ENCODE assay signal across 7 mouse cellular contexts in genomic region chr9:114731011-114731755, GRCm38 (mm10). TPM values are rescaled to one million over a fixed set of nuclear protein-coding genes. Genes with fewer than 3 reads are reported as not detected.
A peak's percentile ranks its signal among the peaks of the same experiment; 100 is the strongest.
DNase-seq lines count a peak whose midpoint lies in the region; ATAC-seq and TF ChIP-seq lines count a peak whose summit lies in the region.

Cmtm6 (plus strand) TSS chr9:114731116.

- peak within 1 kb of the TSS; percentile 90 for H3K27ac ChIP-seq in embryonic facial prominence, embryonic 10.5 days (replicated peaks)
- peak within 1 kb of the TSS; percentile 92 for H3K27ac ChIP-seq in intestine, postnatal 0 days (ENCODE audit: low read depth, low read length)
- peak within 1 kb of the TSS; percentile 79 for H3K27ac ChIP-seq in midbrain, embryonic 12.5 days (replicated peaks)
- H3K27ac ChIP-seq in small intestine, adult 2 months (ENCODE audit: insufficient read depth, low read depth, low read length): peak within 1 kb of the TSS; percentile 96

- peak; percentile 82 for ATAC-seq in intestine, postnatal 0 days
- ATAC-seq in midbrain, embryonic 12.5 days (ENCODE audit: low FRiP score, low read depth): peak; percentile 91

- intact Hi-C loops in left cerebral cortex, postnatal 4 days (cut with DNase I): no loop called here

- no peaks in the 10 kb centered on the region; the same call in 1 of the 2 replicates for H3K36me3 ChIP-seq in embryonic facial prominence, embryonic 10.5 days (replicated peaks)
- H3K36me3 ChIP-seq in intestine, postnatal 0 days (ENCODE audit: control insufficient read depth, insufficient read depth): 0 out of 2 replicates have a peak, but pooled peaks cover 4% of the 10 kb centered on the region
- H3K36me3 ChIP-seq in midbrain, embryonic 12.5 days: no peaks in the 10 kb centered on the region
- no peaks in the 10 kb centered on the region for H3K36me3 ChIP-seq in small intestine, adult 2 months (ENCODE audit: control insufficient read depth, insufficient read depth, low read length)

- DNase-seq in adrenal gland, postnatal 10 days: peak; percentile 99
- peak; percentile 99 for DNase-seq in embryonic facial prominence, embryonic 10.5 days (ENCODE audit: low spot score)
- DNase-seq in gonadal fat pad, adult 2 months (ENCODE audit: low read depth): peak; percentile 38
- DNase-seq in left cerebral cortex, postnatal 4 days: peak; percentile 97

- peak; percentile 89 for TF ChIP-seq POLR2A in small intestine, adult 2 months (IDR thresholded peaks at IDR 0.05; ENCODE audit: low read depth, low read length)

- H3K27me3 ChIP-seq in embryonic facial prominence, embryonic 10.5 days (replicated peaks; ENCODE audit: low read depth, poor library complexity, severe bottlenecking): no peaks in the 10 kb centered on the region
- no peaks in the 10 kb centered on the region for H3K27me3 ChIP-seq in intestine, postnatal 0 days (replicated peaks; ENCODE audit: control insufficient read depth, insufficient read depth, low read length)
- H3K27me3 ChIP-seq in midbrain, embryonic 12.5 days: no peaks in the 10 kb centered on the region
- no peaks in the 10 kb centered on the region for H3K27me3 ChIP-seq in small intestine, adult 2 months (ENCODE audit: control insufficient read depth, insufficient read depth, low read length)

- peak within 1 kb of the TSS; percentile 59 for H3K9ac ChIP-seq in intestine, postnatal 0 days (ENCODE audit: low read depth, low read length)
- H3K9ac ChIP-seq in midbrain, embryonic 12.5 days (replicated peaks): peak within 1 kb of the TSS; percentile 88

- H3K9me3 ChIP-seq in embryonic facial prominence, embryonic 10.5 days: no peaks in the 10 kb centered on the region
- H3K9me3 ChIP-seq in intestine, postnatal 0 days (ENCODE audit: control insufficient read depth): no peaks in the 10 kb centered on the region
- no peaks in the 10 kb centered on the region for H3K9me3 ChIP-seq in midbrain, embryonic 12.5 days

- WGBS in embryonic facial prominence, embryonic 10.5 days: under 1% methylated on average over 53 of the region's 53 CpGs
- WGBS in intestine, postnatal 0 days: under 1% methylated on average over 52 of the region's 53 CpGs
- under 1% methylated on average over 52 of the region's 53 CpGs for WGBS in midbrain, embryonic 12.5 days
- under 1% methylated on average over 53 of the region's 53 CpGs for WGBS in small intestine, adult 2 months

- peak within 1 kb of the TSS; percentile 63 for H3K4me2 ChIP-seq in intestine, postnatal 0 days (replicated peaks; ENCODE audit: low read depth)
- peak within 1 kb of the TSS; percentile 75 for H3K4me2 ChIP-seq in midbrain, embryonic 12.5 days (replicated peaks)

- TF ChIP-seq CTCF in intestine, postnatal 0 days (IDR thresholded peaks at IDR 0.05; ENCODE audit: low read depth): peak; percentile 71
- no peak for TF ChIP-seq CTCF in small intestine, adult 2 months (IDR thresholded peaks at IDR 0.05; ENCODE audit: extremely low read depth, insufficient read length, insufficient replicate concordance, low read depth, low read length)

- H3K4me3 ChIP-seq in embryonic facial prominence, embryonic 10.5 days: peak within 1 kb of the TSS; percentile 89
- H3K4me3 ChIP-seq in intestine, postnatal 0 days (ENCODE audit: low read depth, low read length): peak within 1 kb of the TSS; percentile 71
- peak within 1 kb of the TSS; percentile 83 for H3K4me3 ChIP-seq in midbrain, embryonic 12.5 days
- H3K4me3 ChIP-seq in small intestine, adult 2 months (ENCODE audit: low read depth, low read length): peak within 1 kb of the TSS; percentile 91

- peaks cover 18% of the 10 kb centered on the region for H3K4me1 ChIP-seq in embryonic facial prominence, embryonic 10.5 days
- peaks cover 13% of the 10 kb centered on the region for H3K4me1 ChIP-seq in intestine, postnatal 0 days (replicated peaks; ENCODE audit: control insufficient read depth, insufficient read depth, low read length)
- peaks cover 16% of the 10 kb centered on the region for H3K4me1 ChIP-seq in midbrain, embryonic 12.5 days
- H3K4me1 ChIP-seq in small intestine, adult 2 months (ENCODE audit: control insufficient read depth, insufficient read depth, insufficient read length, low read length): peaks cover 10% of the 10 kb centered on the region

RNA-seq across cellular contexts. Expression of gene Cmtm6, which starts in this region (rescaled TPM):
- total RNA-seq in adrenal gland, postnatal 10 days (2021): 10 to 100 TPM; 59.4 to 61.0 TPM
- 29.5 and 32.8 TPM in 2 replicates for polyA plus RNA-seq in embryonic facial prominence, embryonic 10.5 days (2016; fragmentation: Nextera tagmentation; extraction: Ambion mirVana)
- polyA plus RNA-seq in gonadal fat pad, adult 2 months (2012; rRNA removed): 58.3 and 67.6 TPM in 2 replicates
- polyA plus RNA-seq in intestine, postnatal 0 days (2015; fragmentation: Nextera tagmentation; extraction: Ambion mirVana): 87.8 and 98.2 TPM in 2 replicates
- total RNA-seq in left cerebral cortex, postnatal 4 days (2021): 10 to 100 TPM; 19.6 to 20.6 TPM
- polyA plus RNA-seq in midbrain, embryonic 12.5 days (2016; fragmentation: Nextera tagmentation; extraction: Ambion mirVana): 21.8 and 23.8 TPM in 2 replicates
- polyA plus RNA-seq in small intestine, adult 2 months (2012; rRNA removed): 26.6 and 46.1 TPM in 2 replicates

Comparison
In these comparisons a context has a peak if more than half of its experiments do, and no peak if none do; other contexts are left out.
1. Peak in every context shown above with its lines: DNase-seq, ATAC-seq, H3K4me3 ChIP-seq and H3K27ac ChIP-seq.
2. DNase-seq: peak in every context shown above with its lines; median percentile 99 in adrenal gland, postnatal 10 days; 99 in embryonic facial prominence, embryonic 10.5 days; 97 in left cerebral cortex, postnatal 4 days; 38 in gonadal fat pad, adult 2 months.